Mouse (Mus musculus) ovary, adult 10 weeks (tissue): ENCODE results near the gene 1700001O22Rik. TPM values are rescaled to one million over a fixed set of nuclear protein-coding genes. Genes with fewer than 3 reads are reported as not detected.

Experiments used
- polyA plus RNA-seq: library from polyadenylated mRNA; stranded (reverse); fragments of 350-450 nt; fragmentation: Illumina TruSeq; extraction: RNeasy Lipid Tissue Mini Kit (QIAGEN cat#74804); gene quantifications from one replicate; pipeline ENCODE4 v1.2.3, GENCODE M21; 2014

The 1700001O22Rik gene
- polyA plus RNA-seq = not detected

GRCm38 (mm10) chr2:30803604-30804003 lies at the start of gene 1700001O22Rik:
TSS of gene 1700001O22Rik (minus strand) at chr2:30803661.

DNA sequence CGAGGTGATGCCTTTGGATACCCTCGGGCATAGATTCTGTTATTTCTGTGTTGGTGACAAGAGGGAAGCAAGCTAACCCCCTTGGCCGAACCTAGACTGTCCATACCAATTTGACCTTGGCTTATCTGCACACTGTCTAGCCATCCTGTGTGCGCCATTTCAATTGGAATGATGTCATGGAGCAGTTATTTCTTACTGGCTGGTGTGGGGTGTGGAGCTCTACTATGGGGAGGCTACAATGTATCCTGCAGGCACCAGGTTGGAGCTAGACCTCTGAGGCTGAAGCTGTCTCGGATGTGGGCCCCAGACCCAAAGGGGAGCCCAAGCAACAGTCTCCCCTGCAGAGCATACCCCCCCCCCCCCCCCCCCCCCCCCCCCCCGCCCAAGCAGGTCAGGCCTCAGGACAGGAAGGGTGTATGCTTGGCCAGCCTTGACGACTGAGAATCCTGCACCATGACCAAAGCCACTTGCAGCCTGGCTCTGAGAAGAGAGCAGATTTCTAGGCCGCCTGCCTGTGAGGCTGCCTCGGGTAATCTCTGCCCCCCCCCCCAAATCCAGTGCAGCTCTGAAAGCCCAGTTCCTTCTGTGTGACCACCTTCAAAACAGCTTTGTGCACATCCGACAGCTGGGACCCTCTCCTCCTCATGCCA lies 31.0 kb upstream of the 1700001O22Rik start, which contains the start of gene Prrx2:
TSS of gene Prrx2 (plus strand) at position 600 of the 650 bp plus-strand sequence.

GRCm38 (mm10) chr2:30830283-30830795 lies 26.9 kb upstream of the 1700001O22Rik start, which contains the start of gene Asb6:
TSS of gene Asb6 (minus strand) at chr2:30830333.

DNA sequence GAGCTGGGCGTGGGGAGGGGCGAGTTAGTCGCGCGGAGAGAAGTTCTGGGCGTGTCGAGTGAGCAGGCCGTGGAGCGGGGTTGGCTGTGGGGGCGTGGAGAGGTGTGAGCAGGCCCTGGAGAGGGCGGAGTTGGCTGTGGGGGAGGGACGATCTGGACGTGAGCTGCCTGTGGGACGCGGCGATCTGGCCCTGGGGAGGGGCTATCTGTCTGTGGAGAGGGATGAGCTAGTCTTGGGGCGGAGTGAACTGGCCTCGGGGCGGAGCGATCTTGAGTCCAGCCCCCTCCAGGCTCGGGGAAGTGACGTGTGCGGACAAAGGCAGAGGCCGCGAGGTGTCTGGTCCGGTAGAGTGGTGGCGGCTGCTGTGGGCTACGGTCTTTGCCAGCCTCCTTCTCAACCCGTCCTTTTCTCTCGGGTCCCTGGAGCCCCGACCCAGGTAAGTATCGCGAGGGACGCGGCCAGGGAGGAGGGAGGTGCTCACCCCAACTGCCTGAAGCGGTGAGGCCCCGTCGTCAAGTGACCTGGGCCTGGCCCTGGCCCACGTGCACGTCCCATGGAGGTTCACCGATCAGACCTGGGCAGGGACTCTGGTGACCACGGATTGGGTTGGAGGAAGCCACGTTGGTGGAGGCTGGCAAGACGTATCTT lies 4.3 kb upstream of the 1700001O22Rik start, which contains the start of gene Ntmt1:
TSS of gene Ntmt1 (plus strand) at position 179 of the 648 bp plus-strand sequence.

Other genes starting within 250 kb of the 1700001O22Rik start
- gene Cstad, start 208.6 kb downstream of the 1700001O22Rik start, polyA plus RNA-seq = 1.9 TPM
- not detected for gene Ntmt1, start 4.2 kb upstream of the 1700001O22Rik start, polyA plus RNA-seq
- not detected for gene Asb6, start 26.7 kb upstream of the 1700001O22Rik start, polyA plus RNA-seq
- gene Prrx2, start 31.3 kb upstream of the 1700001O22Rik start, polyA plus RNA-seq = not detected
- 36.3 TPM for gene Ptges, start 126.2 kb upstream of the 1700001O22Rik start, polyA plus RNA-seq
- gene Tor1b, start 149.3 kb upstream of the 1700001O22Rik start, polyA plus RNA-seq = 20.4 TPM
- gene Tor1a, start 164.3 kb upstream of the 1700001O22Rik start, polyA plus RNA-seq = 6.2 TPM
- gene BC005624, start 178.5 kb upstream of the 1700001O22Rik start, polyA plus RNA-seq = 14.5 TPM
- gene Usp20, start 178.6 kb upstream of the 1700001O22Rik start, polyA plus RNA-seq = 0.60 TPM